Comparison of ENCODE assay signal across 8 mouse cellular contexts in genomic region chr10:75517073-75517757, GRCm38 (mm10). TPM values are rescaled to one million over a fixed set of nuclear protein-coding genes. Genes with fewer than 3 reads are reported as not detected.
DNase-seq lines count a peak whose midpoint lies in the region; ATAC-seq and TF ChIP-seq lines count a peak whose summit lies in the region.

Gene Snrpd3, plus strand, starts transcription at chr10:75517551.

- no peaks in the 10 kb centered on the region for H3K27me3 ChIP-seq in heart, embryonic 11.5 days (ENCODE audit: control insufficient read depth, insufficient read depth, low read length)
- H3K27me3 ChIP-seq in kidney, embryonic 16.5 days (ENCODE audit: insufficient read depth, low read length) = no peaks in the 10 kb centered on the region
- H3K27me3 ChIP-seq in liver, adult 2 months (ENCODE audit: control insufficient read depth, insufficient read depth, low read length) = no peaks in the 10 kb centered on the region
- no peaks in the 10 kb centered on the region for H3K27me3 ChIP-seq in myocyte (ENCODE audit: control insufficient read depth, insufficient read depth, insufficient read length)
- no peaks in the 10 kb centered on the region for H3K27me3 ChIP-seq in splenic B cell, adult 2 months (ENCODE audit: control insufficient read depth, insufficient read depth, low read length, poor library complexity, severe bottlenecking)

- H3K9me3 ChIP-seq in heart, embryonic 11.5 days (replicated peaks; ENCODE audit: control insufficient read depth, low read length) = no peaks in the 10 kb centered on the region
- H3K9me3 ChIP-seq in kidney, embryonic 16.5 days (ENCODE audit: low read length) = no peaks in the 10 kb centered on the region

- H3K36me3 ChIP-seq in heart, embryonic 11.5 days (ENCODE audit: control insufficient read depth, insufficient read depth, low read length) = peaks cover 13% of the 10 kb centered on the region
- H3K36me3 ChIP-seq in kidney, embryonic 16.5 days (ENCODE audit: insufficient read depth, low read length) = peaks cover 28% of the 10 kb centered on the region
- peaks cover 10% of the 10 kb centered on the region for H3K36me3 ChIP-seq in liver, adult 2 months (ENCODE audit: control insufficient read depth, insufficient read depth, low read length)
- peaks cover 21% of the 10 kb centered on the region for H3K36me3 ChIP-seq in myocyte (ENCODE audit: control insufficient read depth, insufficient read depth)
- peaks cover 2% of the 10 kb centered on the region; the same call in 1 of the 2 replicates for H3K36me3 ChIP-seq in splenic B cell, adult 2 months (ENCODE audit: control insufficient read depth, insufficient read depth, low read length, poor library complexity, severe bottlenecking)

- H3ac ChIP-seq in myocyte (ENCODE audit: control insufficient read depth, insufficient read length) = peak within 1 kb of the TSS; percentile 51

- no peak for TF ChIP-seq CTCF in liver, adult 2 months (IDR thresholded peaks at IDR 0.05; ENCODE audit: low read depth, low read length)

- DNase-seq in B cell, adult 2 months = peak; percentile 93 to 94
- DNase-seq in brain, adult 2 months (ENCODE audit: low read depth, low spot score) = peak; percentile 99
- DNase-seq in liver, adult 2 months (ENCODE audit: extremely low read depth, low read depth, low spot score) = peak; percentile 93
- peak; percentile 99 for DNase-seq in splenic B cell, adult 2 months (ENCODE audit: low read depth, low spot score)

- H3K9ac ChIP-seq in heart, embryonic 11.5 days (ENCODE audit: low read depth, low read length) = peak within 1 kb of the TSS; percentile 94
- H3K9ac ChIP-seq in kidney, embryonic 16.5 days (replicated peaks; ENCODE audit: low read length) = peak within 1 kb of the TSS; percentile 88
- peak within 1 kb of the TSS; percentile 99 for H3K9ac ChIP-seq in liver, adult 2 months (ENCODE audit: low read depth, low read length)

- H3K4me1 ChIP-seq in heart, embryonic 11.5 days (ENCODE audit: control insufficient read depth, insufficient read depth, low read length) = peaks cover 29% of the 10 kb centered on the region
- peaks cover 23% of the 10 kb centered on the region for H3K4me1 ChIP-seq in kidney, embryonic 16.5 days (ENCODE audit: insufficient read depth, low read length)
- peaks cover 37% of the 10 kb centered on the region for H3K4me1 ChIP-seq in liver, adult 2 months (ENCODE audit: control insufficient read depth, insufficient read depth, low read length)

- H3K4me2 ChIP-seq in heart, embryonic 11.5 days = peak within 1 kb of the TSS; percentile 88
- peak within 1 kb of the TSS; percentile 91 for H3K4me2 ChIP-seq in kidney, embryonic 16.5 days (replicated peaks; ENCODE audit: low read depth, low read length)
- peak within 1 kb of the TSS; percentile 91 for H3K4me2 ChIP-seq in myocyte (ENCODE audit: low read depth)

- H3K4me3 ChIP-seq in heart, embryonic 11.5 days (ENCODE audit: low read depth, low read length) = peak within 1 kb of the TSS; percentile 93
- peak within 1 kb of the TSS; percentile 85 for H3K4me3 ChIP-seq in kidney, embryonic 16.5 days (ENCODE audit: low read length)
- H3K4me3 ChIP-seq in liver, adult 2 months (ENCODE audit: insufficient read depth, low read depth, low read length) = peak within 1 kb of the TSS; percentile 92
- H3K4me3 ChIP-seq in myocyte = peak within 1 kb of the TSS; percentile 80

- peak; percentile 74 for ATAC-seq in erythroblast, adult 5-6 weeks (replicated peaks; ENCODE audit: low FRiP score, poor library complexity, severe bottlenecking)
- peak; percentile 97 for ATAC-seq in heart, embryonic 11.5 days (replicated peaks; ENCODE audit: insufficient number of reproducible peaks, low FRiP score, low TSS enrichment)
- ATAC-seq in kidney, embryonic 16.5 days (ENCODE audit: low FRiP score, low TSS enrichment) = peak; percentile 94

- H3K27ac ChIP-seq in heart, embryonic 11.5 days (ENCODE audit: low read depth, low read length) = peak within 1 kb of the TSS; percentile 89
- peak within 1 kb of the TSS; percentile 97 for H3K27ac ChIP-seq in kidney, embryonic 16.5 days (ENCODE audit: low read length)
- H3K27ac ChIP-seq in liver, adult 2 months (replicated peaks; ENCODE audit: insufficient read depth, low read depth, low read length) = peak within 1 kb of the TSS; percentile 100

- H3K79me2 ChIP-seq in liver, adult 2 months (ENCODE audit: control insufficient read depth, insufficient read depth, low read length) = peaks cover 41% of the 10 kb centered on the region; the same call in 1 of the 2 replicates
- peaks cover 70% of the 10 kb centered on the region for H3K79me2 ChIP-seq in myocyte (ENCODE audit: control insufficient read depth, insufficient read depth)

- peak; percentile 95 for TF ChIP-seq POLR2A in liver, adult 2 months (IDR thresholded peaks at IDR 0.05; ENCODE audit: extremely low read depth, insufficient read depth, low read length)
- peak; percentile 83 for TF ChIP-seq POLR2A in myocyte (IDR thresholded peaks at IDR 0.05; ENCODE audit: insufficient read length, low read depth)

- WGBS in heart, embryonic 11.5 days (ENCODE audit: insufficient replicate concordance) = 1% methylated on average over 36 of the region's 52 CpGs
- 0% methylated on average over 47 of the region's 52 CpGs for WGBS in kidney, embryonic 16.5 days
- WGBS in liver, adult 2 months = 1% methylated on average over 43 of the region's 52 CpGs

TF ChIP-seq in myocyte, 11 proteins besides CTCF, POLR2A, EP300 and RAD21:
- no peak for TF ChIP-seq SRF (IDR thresholded peaks at IDR 0.05; ENCODE audit: control insufficient read depth, insufficient read length, low read depth)
- no peak for TF ChIP-seq E2F4 (IDR thresholded peaks at IDR 0.05; ENCODE audit: insufficient read depth)
- no peak for TF ChIP-seq MYOG (IDR thresholded peaks at IDR 0.05; ENCODE audit: control insufficient read depth in 1 of 3, insufficient read depth in 1 of 3, insufficient read length in 2 of 3, low read depth in 2 of 3)
- TF ChIP-seq REST (IDR thresholded peaks at IDR 0.05; ENCODE audit: insufficient read depth, insufficient read length) = no peak
- TF ChIP-seq MAX (IDR thresholded peaks at IDR 0.05; ENCODE audit: low read depth) = no peak
- TF ChIP-seq TCF12 (IDR thresholded peaks at IDR 0.05; ENCODE audit: insufficient read depth, poor library complexity, severe bottlenecking) = no peak
- TF ChIP-seq POLR2AphosphoS2 (IDR thresholded peaks at IDR 0.05; ENCODE audit: insufficient read length, low read depth) = peak; percentile 84
- TF ChIP-seq TCF3 (IDR thresholded peaks at IDR 0.05; ENCODE audit: insufficient read length, low read depth) = no peak
- no peak for TF ChIP-seq USF1 (IDR thresholded peaks at IDR 0.05; ENCODE audit: low read depth)
- TF ChIP-seq CEBPB (IDR thresholded peaks at IDR 0.05; ENCODE audit: insufficient read depth, poor library complexity, severe bottlenecking) = 0 out of 2 replicates have a peak, but pooled peaks have one; percentile 1
- TF ChIP-seq MYOD1 (IDR thresholded peaks at IDR 0.05; ENCODE audit: control insufficient read depth in 1 of 3, insufficient read length in 2 of 3, low read depth in 2 of 3) = peak in 1 of 3 experiments; percentile 14

RNA-seq across cellular contexts. Expression of gene Snrpd3, which starts in this region (rescaled TPM):
- total RNA-seq in erythroblast, adult 5-6 weeks (2015; ENCODE audit: low replicate concordance) = 13.4 and 19.6 TPM in 2 replicates
- 17.9 and 18.8 TPM in 2 replicates for total RNA-seq in erythroblast, adult 5-6 weeks (2017; ENCODE audit: low replicate concordance)
- polyA plus RNA-seq in heart, embryonic 11.5 days (2014; fragmentation: Nextera tagmentation; extraction: Ambion mirVana) = 121 and 141 TPM in 2 replicates
- 156 and 186 TPM in 2 replicates for polyA plus RNA-seq in kidney, embryonic 16.5 days (2015; fragmentation: Nextera tagmentation; extraction: Ambion mirVana)
- 26.6 and 29.1 TPM in 2 replicates for total RNA-seq in liver, adult 2 months (2014; rRNA removed)
- 12.5 and 21.0 TPM in 2 replicates for polyA plus RNA-seq in liver, adult 2 months (2012; rRNA removed)
- 195 TPM for polyA plus RNA-seq in myocyte (2012; fragmentation: generic; extraction: Trizol)

Comparison
In these comparisons a context has a peak if more than half of its experiments do, and no peak if none do; other contexts are left out.
1. Peak in every context shown above with its lines: DNase-seq, ATAC-seq, H3K4me3 ChIP-seq and H3K27ac ChIP-seq.